Mouse (Mus musculus): ENCODE results near the gene Tmem218. TPM values are rescaled to one million over a fixed set of nuclear protein-coding genes. Genes with fewer than 3 reads are reported as not detected.

Gene Tmem218
- 12.6 and 13.0 TPM in 2 replicates for polyA plus RNA-seq (2015; fragmentation: Nextera tagmentation; extraction: Ambion mirVana)

DNA sequence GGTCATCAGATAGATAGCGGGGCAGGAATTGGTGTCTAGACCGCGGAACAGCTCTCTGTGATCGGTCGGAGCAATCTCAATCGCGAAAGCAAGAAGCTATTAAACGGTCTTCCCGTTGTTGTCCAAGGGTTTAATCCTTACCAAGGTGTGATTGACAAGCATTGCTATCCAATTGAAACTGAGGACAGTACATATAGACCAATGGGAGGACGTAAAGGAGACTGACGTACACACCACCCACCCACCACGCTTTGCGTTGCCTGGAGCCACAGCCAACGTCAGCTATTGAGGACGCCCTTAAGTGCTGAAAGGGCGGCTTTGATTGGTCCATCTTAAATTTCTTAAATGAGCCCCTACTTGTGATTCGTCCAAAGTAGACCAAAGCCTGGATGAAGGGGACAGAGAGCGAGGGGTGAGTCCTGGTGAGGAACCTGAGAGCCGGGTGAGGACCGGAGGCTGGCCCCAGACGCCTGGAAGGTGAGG lies at the start of gene Tmem218:
Gene Tmem218 (plus strand): TSS at position 295 of the 483 bp plus-strand sequence.
- peaks cover 26% of the 10 kb centered on the region for H3K4me1 ChIP-seq
- peak within 1 kb of the TSS; percentile 78 for H3K4me2 ChIP-seq
- no peaks in the 10 kb centered on the region for H3K9me3 ChIP-seq (replicated peaks)
- peak within 1 kb of the TSS; percentile 79 for H3K27ac ChIP-seq
- no peaks in the 10 kb centered on the region for H3K27me3 ChIP-seq
- WGBS, result under 1% methylated on average over 21 of the region's 21 CpGs
- peak within 1 kb of the TSS; percentile 85 for H3K9ac ChIP-seq
- H3K4me3 ChIP-seq, result peak within 1 kb of the TSS; percentile 71
- peak; percentile 100 for ATAC-seq
- H3K36me3 ChIP-seq (ENCODE audit: poor library complexity, severe bottlenecking), result no peaks in the 10 kb centered on the region

GRCm38 (mm10) chr9:37160686-37161085 lies 47.3 kb upstream of the Tmem218 start:
- Histone ChIP-seq H3K4me3 (no peak overlapping the region), H3K27me3 (no peaks in the 10 kb centered on the region), H3K4me2 (no peak overlapping the region), H3K27ac (no peak overlapping the region), H3K4me1 (peaks cover 5% of the 10 kb centered on the region; the same call in 1 of the 2 replicates), H3K9ac (no peak overlapping the region), H3K9me3 (replicated peaks) (no peaks in the 10 kb centered on the region), H3K36me3 (ENCODE audit: poor library complexity, severe bottlenecking) (no peaks in the 10 kb centered on the region)
- WGBS, result 77% methylated on average over 2 of the region's 2 CpGs
- no peak for ATAC-seq

GRCm38 (mm10) chr9:37166899-37167298 lies 41.1 kb upstream of the Tmem218 start:
- Histone ChIP-seq H3K9me3 (replicated peaks) (no peaks in the 10 kb centered on the region), H3K4me2 (no peak overlapping the region), H3K27ac (no peak overlapping the region), H3K9ac (no peak overlapping the region), H3K36me3 (ENCODE audit: poor library complexity, severe bottlenecking) (no peaks in the 10 kb centered on the region), H3K27me3 (no peaks in the 10 kb centered on the region), H3K4me1 (no peaks in the 10 kb centered on the region), H3K4me3 (no peak overlapping the region)
- ATAC-seq, result no peak
- 77% methylated on average over 2 of the region's 2 CpGs for WGBS

GRCm38 (mm10) chr9:37173376-37173775 lies 34.6 kb upstream of the Tmem218 start:
- H3K4me3 ChIP-seq, result no peak overlapping the region
- 66% methylated on average over 5 of the region's 5 CpGs for WGBS
- H3K27me3 ChIP-seq, result no peaks in the 10 kb centered on the region
- ATAC-seq, result no peak
- peaks cover 24% of the 10 kb centered on the region for H3K4me1 ChIP-seq
- no peak overlapping the region for H3K4me2 ChIP-seq
- no peak overlapping the region for H3K27ac ChIP-seq
- H3K9ac ChIP-seq, result no peak overlapping the region
- H3K9me3 ChIP-seq (replicated peaks), result no peaks in the 10 kb centered on the region
- no peaks in the 10 kb centered on the region for H3K36me3 ChIP-seq (ENCODE audit: poor library complexity, severe bottlenecking)

DNA sequence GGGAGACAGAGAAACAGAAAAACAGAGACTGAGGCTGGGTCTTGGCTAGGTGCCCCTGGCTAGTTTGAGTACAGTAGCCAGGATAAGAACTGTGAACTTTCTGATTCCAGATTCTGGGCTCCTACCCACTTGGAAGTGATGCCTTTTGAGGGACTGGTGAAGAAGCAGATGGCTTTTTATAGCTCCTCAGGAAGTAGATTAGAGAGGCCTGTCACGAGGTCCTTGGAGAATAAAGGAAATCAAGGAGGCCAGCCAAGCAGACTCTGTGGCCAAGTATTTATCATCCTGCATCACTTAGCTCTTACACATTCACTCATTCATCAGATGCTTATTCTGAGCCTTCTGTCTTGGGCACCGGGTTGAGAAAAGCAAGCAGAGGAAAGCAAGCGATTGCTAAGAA lies 32.0 kb upstream of the Tmem218 start:
- Histone ChIP-seq H3K4me3 (no peak overlapping the region), H3K27me3 (no peaks in the 10 kb centered on the region), H3K4me2 (no peak overlapping the region), H3K9ac (no peak overlapping the region), H3K27ac (no peak overlapping the region), H3K36me3 (ENCODE audit: poor library complexity, severe bottlenecking) (no peaks in the 10 kb centered on the region), H3K9me3 (replicated peaks) (no peaks in the 10 kb centered on the region), H3K4me1 (peaks cover 47% of the 10 kb centered on the region)
- ATAC-seq, result peak; percentile 6; the same call in 1 of the 2 replicates
- 52% methylated on average over 3 of the region's 3 CpGs for WGBS

DNA sequence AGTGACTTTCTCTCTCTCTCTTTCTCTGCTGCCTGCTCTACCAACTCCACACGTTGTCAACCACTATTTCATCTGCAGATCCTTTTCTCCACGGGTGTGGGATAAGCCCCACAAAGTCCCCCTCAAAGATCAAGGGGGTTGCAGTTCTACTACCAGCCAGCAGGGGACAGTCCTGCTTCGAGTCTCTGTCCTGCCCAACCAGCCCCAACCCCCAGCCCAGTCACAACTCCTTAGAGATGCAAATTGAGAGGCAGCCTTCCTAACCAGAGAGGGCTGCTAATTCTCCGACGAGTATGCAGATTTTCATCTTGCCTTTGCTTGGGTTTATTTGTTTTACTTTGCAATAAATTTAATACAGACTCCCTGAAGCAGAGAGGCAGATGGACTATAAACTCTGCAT lies 30.9 kb upstream of the Tmem218 start:
- 2% methylated on average over 5 of the region's 5 CpGs for WGBS
- Histone ChIP-seq H3K4me2 (peak overlapping the region; percentile 38), H3K36me3 (ENCODE audit: poor library complexity, severe bottlenecking) (no peaks in the 10 kb centered on the region), H3K9me3 (replicated peaks) (no peaks in the 10 kb centered on the region), H3K4me1 (peaks cover 57% of the 10 kb centered on the region), H3K27ac (0 out of 2 replicates have a peak overlapping the region, but pooled peaks have one; percentile 36), H3K9ac (no peak overlapping the region), H3K4me3 (no peak overlapping the region), H3K27me3 (no peaks in the 10 kb centered on the region)
- peak; percentile 87 for ATAC-seq

DNA sequence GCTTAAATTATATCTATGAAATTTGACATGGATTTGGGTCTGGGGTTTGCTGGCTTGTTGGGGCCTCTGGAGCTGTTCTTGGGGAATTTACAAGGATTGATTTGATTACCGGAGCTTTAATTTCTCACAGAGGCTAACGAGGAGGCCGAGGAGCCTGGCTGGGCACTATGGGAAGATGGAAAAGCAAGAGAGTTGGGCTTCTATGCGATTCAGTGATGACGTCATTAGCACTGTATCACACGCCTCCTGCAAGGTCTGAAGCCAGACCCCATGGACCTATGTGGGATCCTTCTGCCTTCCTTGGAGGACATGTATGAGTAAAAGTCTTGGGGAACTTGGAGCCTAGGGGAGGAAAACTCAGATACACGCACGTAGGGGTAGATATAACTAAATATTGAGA lies 30.5 kb upstream of the Tmem218 start:
- H3K9me3 ChIP-seq (replicated peaks), result no peaks in the 10 kb centered on the region
- no peaks in the 10 kb centered on the region for H3K36me3 ChIP-seq (ENCODE audit: poor library complexity, severe bottlenecking)
- WGBS, result 29% methylated on average over 8 of the region's 8 CpGs
- 0 out of 2 replicates have a peak overlapping the region, but pooled peaks have one; percentile 36 for H3K27ac ChIP-seq
- peak overlapping the region; percentile 38 for H3K4me2 ChIP-seq
- no peak overlapping the region for H3K9ac ChIP-seq
- peak; percentile 54 for ATAC-seq
- H3K4me3 ChIP-seq, result no peak overlapping the region
- H3K27me3 ChIP-seq, result no peaks in the 10 kb centered on the region
- peaks cover 57% of the 10 kb centered on the region for H3K4me1 ChIP-seq

DNA sequence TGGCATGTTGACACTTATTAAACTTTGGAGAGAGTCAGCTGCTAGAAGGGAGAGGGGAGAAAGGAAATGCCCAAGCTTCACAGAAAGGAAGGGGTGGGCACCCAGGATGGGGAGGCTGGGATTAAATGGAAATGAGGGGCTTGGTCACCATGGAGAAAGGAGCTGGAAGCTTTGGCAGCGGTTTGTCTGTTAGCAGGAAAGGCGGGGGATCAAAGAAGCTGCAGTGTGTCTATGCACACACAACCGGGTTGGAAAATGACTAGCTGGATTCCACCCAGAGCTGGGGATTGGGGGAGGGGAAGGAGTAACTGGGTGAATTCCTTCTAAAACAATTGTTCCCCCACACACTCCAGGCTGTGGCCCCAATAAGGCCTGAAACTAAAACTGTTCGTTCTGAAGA lies 29.1 kb upstream of the Tmem218 start:
- Histone ChIP-seq H3K36me3 (ENCODE audit: poor library complexity, severe bottlenecking) (no peaks in the 10 kb centered on the region), H3K4me3 (no peak overlapping the region), H3K9me3 (replicated peaks) (no peaks in the 10 kb centered on the region), H3K27ac (peak overlapping the region; percentile 58; the same call in 1 of the 2 replicates), H3K9ac (no peak overlapping the region), H3K27me3 (no peaks in the 10 kb centered on the region), H3K4me2 (0 out of 2 replicates have a peak overlapping the region, but pooled peaks have one; percentile 8), H3K4me1 (peaks cover 57% of the 10 kb centered on the region)
- peak; percentile 67 for ATAC-seq
- 8% methylated on average over 4 of the region's 4 CpGs for whole genome bisulfite sequencing

DNA sequence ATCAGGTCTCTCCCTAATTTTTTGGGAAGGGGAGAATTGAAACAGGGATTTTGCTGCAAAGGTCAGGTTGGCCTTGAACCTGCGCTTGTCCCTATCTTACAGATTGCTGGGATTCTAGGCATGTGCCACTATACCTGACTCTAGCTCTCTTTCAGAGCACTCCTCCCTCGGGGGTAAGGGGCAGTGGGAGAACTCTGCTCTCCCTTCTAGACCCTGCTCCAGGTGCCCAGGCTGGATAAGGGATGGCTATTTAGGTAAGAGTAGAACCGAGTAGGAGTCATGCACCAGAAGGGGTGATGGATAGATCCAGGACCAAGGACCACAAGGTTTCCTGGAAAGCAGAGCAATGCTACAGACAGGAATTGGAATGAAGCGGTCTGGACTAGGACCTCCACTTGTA lies 28.4 kb upstream of the Tmem218 start:
- H3K36me3 ChIP-seq (ENCODE audit: poor library complexity, severe bottlenecking), result no peaks in the 10 kb centered on the region
- no peaks in the 10 kb centered on the region for H3K27me3 ChIP-seq
- peaks cover 57% of the 10 kb centered on the region for H3K4me1 ChIP-seq
- no peak overlapping the region; the same call in 1 of the 2 replicates for H3K4me2 ChIP-seq
- 0 out of 2 replicates have a peak overlapping the region, but pooled peaks have one; percentile 31 for H3K27ac ChIP-seq
- ATAC-seq, result no peak
- H3K4me3 ChIP-seq, result no peak overlapping the region
- no peak overlapping the region for H3K9ac ChIP-seq
- no peaks in the 10 kb centered on the region for H3K9me3 ChIP-seq (replicated peaks)
- WGBS, result 84% methylated on average over 4 of the region's 4 CpGs

GRCm38 (mm10) chr9:37181596-37181995 lies 26.4 kb upstream of the Tmem218 start:
- WGBS, result 15% methylated on average over 5 of the region's 5 CpGs
- no peak overlapping the region for H3K9ac ChIP-seq
- H3K4me2 ChIP-seq, result no peak overlapping the region
- H3K4me3 ChIP-seq, result no peak overlapping the region
- ATAC-seq, result no peak
- H3K4me1 ChIP-seq, result peaks cover 54% of the 10 kb centered on the region
- H3K27ac ChIP-seq, result no peak overlapping the region
- H3K9me3 ChIP-seq (replicated peaks), result no peaks in the 10 kb centered on the region
- no peaks in the 10 kb centered on the region for H3K36me3 ChIP-seq (ENCODE audit: poor library complexity, severe bottlenecking)
- no peaks in the 10 kb centered on the region for H3K27me3 ChIP-seq

- ATAC-seq, result no peak
- no peak overlapping the region for H3K4me2 ChIP-seq
- H3K9ac ChIP-seq, result no peak overlapping the region
- whole genome bisulfite sequencing, result 52% methylated on average over 2 of the region's 2 CpGs
- no peaks in the 10 kb centered on the region for H3K27me3 ChIP-seq
- no peak overlapping the region for H3K27ac ChIP-seq
- peaks cover 39% of the 10 kb centered on the region for H3K4me1 ChIP-seq
- no peak overlapping the region for H3K4me3 ChIP-seq
- no peaks in the 10 kb centered on the region for H3K36me3 ChIP-seq (ENCODE audit: poor library complexity, severe bottlenecking)
- no peaks in the 10 kb centered on the region for H3K9me3 ChIP-seq (replicated peaks)
These were observed 24.8 kb upstream of the Tmem218 start for GRCm38 (mm10) chr9:37183176-37183575.

- Histone ChIP-seq H3K9me3 (replicated peaks) (no peaks in the 10 kb centered on the region), H3K4me3 (no peak overlapping the region), H3K9ac (no peak overlapping the region), H3K4me2 (no peak overlapping the region), H3K4me1 (peaks cover 4% of the 10 kb centered on the region; the same call in 1 of the 2 replicates), H3K36me3 (ENCODE audit: poor library complexity, severe bottlenecking) (no peaks in the 10 kb centered on the region), H3K27ac (no peak overlapping the region), H3K27me3 (no peaks in the 10 kb centered on the region)
- 91% methylated on average over 5 of the region's 5 CpGs for WGBS
- ATAC-seq, result no peak
These were observed 20.6 kb upstream of the Tmem218 start for GRCm38 (mm10) chr9:37187407-37187806.

GRCm38 (mm10) chr9:37188024-37188423 lies 20.0 kb upstream of the Tmem218 start:
- WGBS, result 93% methylated on average over 3 of the region's 3 CpGs

More at GRCm38 (mm10) chr9:37188024-37188423, 20.0 kb upstream of the Tmem218 start:
- no peak overlapping the region for H3K4me3 ChIP-seq
- no peak overlapping the region for H3K9ac ChIP-seq
- ATAC-seq, result no peak
- H3K27ac ChIP-seq, result no peak overlapping the region
- no peaks in the 10 kb centered on the region for H3K36me3 ChIP-seq (ENCODE audit: poor library complexity, severe bottlenecking)
- no peak overlapping the region for H3K4me2 ChIP-seq
- peaks cover 3% of the 10 kb centered on the region; the same call in 1 of the 2 replicates for H3K4me1 ChIP-seq
- H3K27me3 ChIP-seq, result no peaks in the 10 kb centered on the region
- H3K9me3 ChIP-seq (replicated peaks), result no peaks in the 10 kb centered on the region

Data from forebrain, embryonic 13.5 days (tissue).